Mouse (Mus musculus): ENCODE data around the gene Rap2c.

Rap2c gene

GRCm38 (mm10) chrX:51017851-51018785 is at the start of gene Rap2c:
Gene Rap2c, minus strand, starts transcription at chrX:51018018.
- peak; percentile 73 for DNase-seq (ENCODE audit: low spot score)

- no peak for DNase-seq (ENCODE audit: low spot score)
Observed at GRCm38 (mm10) chrX:51066539-51067286, 48.9 kb upstream of the Rap2c start.

GRCm38 (mm10) chrX:51065773-51066172 is 48.0 kb upstream of the Rap2c start:
- peak; percentile 15 for DNase-seq (ENCODE audit: low spot score)

- DNase-seq (ENCODE audit: low spot score): no peak
Observed at GRCm38 (mm10) chrX:51065158-51065664, 47.4 kb upstream of the Rap2c start.

GRCm38 (mm10) chrX:51060220-51060619 is 42.4 kb upstream of the Rap2c start:
- DNase-seq (ENCODE audit: low spot score): no peak

GRCm38 (mm10) chrX:51058741-51059140 is 40.9 kb upstream of the Rap2c start:
- DNase-seq (ENCODE audit: low spot score): no peak

- no peak for DNase-seq (ENCODE audit: low spot score)
Observed at GRCm38 (mm10) chrX:51058317-51058716, 40.5 kb upstream of the Rap2c start.

- no peak for DNase-seq (ENCODE audit: low spot score)
Observed at GRCm38 (mm10) chrX:51051680-51052461, 34.1 kb upstream of the Rap2c start.

GRCm38 (mm10) chrX:51035678-51036209 is 17.9 kb upstream of the Rap2c start:
- DNase-seq (ENCODE audit: low spot score): no peak

GRCm38 (mm10) chrX:51019884-51020283 is 2.1 kb upstream of the Rap2c start:
- DNase-seq (ENCODE audit: low spot score): peak; percentile 25

- DNase-seq (ENCODE audit: low spot score): peak; percentile 82
Observed at GRCm38 (mm10) chrX:51018786-51019179, 965 bp upstream of the Rap2c start.

- DNase-seq (ENCODE audit: low spot score): peak; percentile 6
Observed at GRCm38 (mm10) chrX:51016926-51017325, 892 bp downstream of the Rap2c start.

GRCm38 (mm10) chrX:51012280-51012679 is 5.5 kb downstream of the Rap2c start:
- no peak for DNase-seq (ENCODE audit: low spot score)

- DNase-seq (ENCODE audit: low spot score): no peak
Observed at GRCm38 (mm10) chrX:51010323-51010722, 7.5 kb downstream of the Rap2c start.

- no peak for DNase-seq (ENCODE audit: low spot score)
Observed at GRCm38 (mm10) chrX:51000791-51001190, 17.0 kb downstream of the Rap2c start.

- no peak for DNase-seq (ENCODE audit: low spot score)
Observed at GRCm38 (mm10) chrX:50995310-50995709, 22.5 kb downstream of the Rap2c start.

GRCm38 (mm10) chrX:50991324-50991723 is 26.5 kb downstream of the Rap2c start:
- no peak for DNase-seq (ENCODE audit: low spot score)

GRCm38 (mm10) chrX:50989940-50990339 is 27.9 kb downstream of the Rap2c start:
- no peak for DNase-seq (ENCODE audit: low spot score)

GRCm38 (mm10) chrX:50988581-50988980 is 29.2 kb downstream of the Rap2c start:
- DNase-seq (ENCODE audit: low spot score): no peak

GRCm38 (mm10) chrX:50978428-50978827 is 39.4 kb downstream of the Rap2c start:
- DNase-seq (ENCODE audit: low spot score): no peak

- DNase-seq (ENCODE audit: low spot score): no peak
Observed at GRCm38 (mm10) chrX:50972145-50972544, 45.7 kb downstream of the Rap2c start.

GRCm38 (mm10) chrX:50969907-50970306 is 47.9 kb downstream of the Rap2c start:
- no peak for DNase-seq (ENCODE audit: low spot score)
